Mouse (Mus musculus): ENCODE results near the gene Surf1. TPM values are rescaled to one million over a fixed set of nuclear protein-coding genes. Genes with fewer than 3 reads are reported as not detected.
"Not testable (repeated sequence)": the region's sequence is repeated elsewhere in the genome, so short reads cannot be mapped to it uniquely, and the experiment has no call there.

Gene Surf1
- polyA plus RNA-seq, 1 experiment from 2014 or later = 64.1 TPM

DNA sequence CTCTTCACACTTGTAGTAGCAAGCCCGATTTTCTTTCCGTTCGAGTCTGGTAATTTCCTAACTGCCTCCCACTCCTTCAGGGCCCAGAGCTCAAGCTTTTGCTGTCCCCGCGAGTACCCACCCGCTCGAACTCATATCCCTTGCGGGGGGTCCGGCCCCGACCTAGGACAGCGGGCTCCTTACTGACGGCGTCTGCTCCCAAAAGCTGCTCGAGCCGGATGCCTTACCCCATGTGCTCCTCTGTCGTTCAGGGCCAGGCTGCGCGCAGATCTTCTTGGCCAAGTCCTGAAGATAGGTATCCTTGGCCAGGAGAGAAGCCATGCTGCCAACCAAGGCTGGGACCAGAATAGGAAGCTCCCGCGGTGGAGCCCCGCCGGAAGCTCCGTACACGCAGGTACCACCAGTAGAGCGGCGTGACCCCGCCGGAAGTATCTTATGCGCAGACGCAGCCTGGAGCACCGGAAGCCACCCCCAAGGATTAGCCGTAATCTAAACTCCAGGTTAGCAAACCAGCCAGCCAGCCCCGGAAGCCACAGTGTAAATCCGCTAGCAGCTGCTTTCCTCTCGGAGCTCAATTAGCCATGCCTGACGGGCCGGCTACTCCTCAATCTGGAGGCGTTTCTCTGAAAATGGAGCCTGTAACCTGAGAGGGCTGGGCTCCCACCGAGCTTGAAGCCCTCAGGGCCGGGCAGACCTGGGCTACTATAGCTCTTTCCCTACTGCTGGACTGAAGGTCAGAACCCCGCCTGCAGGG is 13.7 kb downstream of the Surf1 start, which contains the start of gene Surf6:
Gene Surf6, minus strand, starts transcription at position 413 of the 754 bp plus-strand sequence.
- H3K4me3 ChIP-seq (replicated peaks; ENCODE audit: low read depth, low read length) = peak within 1 kb of the TSS; percentile 67
- H3K27me3 ChIP-seq (ENCODE audit: insufficient read depth, low read length) = no peaks in the 10 kb centered on the region
- H3K9ac ChIP-seq (ENCODE audit: low read depth, low read length) = peak within 1 kb of the TSS; percentile 71
- peak; percentile 99 for DNase-seq (ENCODE audit: low spot score)
- ATAC-seq (replicated peaks; ENCODE audit: low FRiP score, low read depth) = peak; percentile 94
- H3K36me3 ChIP-seq (ENCODE audit: insufficient read depth, low read length) = peaks cover 42% of the 10 kb centered on the region
- peak within 1 kb of the TSS; percentile 73 for H3K4me2 ChIP-seq (ENCODE audit: low read length)
- peaks cover 9% of the 10 kb centered on the region; the same call in 1 of the 2 replicates for H3K4me1 ChIP-seq (replicated peaks; ENCODE audit: insufficient read depth, low read length)
- H3K27ac ChIP-seq = peak within 1 kb of the TSS; percentile 84
- no peaks in the 10 kb centered on the region for H3K9me3 ChIP-seq (replicated peaks; ENCODE audit: low read length)
- WGBS = under 1% methylated on average over 41 of the region's 41 CpGs
- peak; percentile 30; the same call in 1 of the 2 replicates for TF ChIP-seq CTCF (IDR thresholded peaks at IDR 0.05; ENCODE audit: low read depth)

GRCm38 (mm10) chr2:26901834-26902400 is 14.4 kb downstream of the Surf1 start:
- Histone ChIP-seq H3K27ac (peak overlapping the region; percentile 84), H3K4me1 (replicated peaks; ENCODE audit: insufficient read depth, low read length) (peaks cover 9% of the 10 kb centered on the region; the same call in 1 of the 2 replicates), H3K27me3 (ENCODE audit: insufficient read depth, low read length) (no peaks in the 10 kb centered on the region), H3K36me3 (ENCODE audit: insufficient read depth, low read length) (peaks cover 43% of the 10 kb centered on the region), H3K4me3 (replicated peaks; ENCODE audit: low read depth, low read length) (peak overlapping the region; percentile 67), H3K4me2 (ENCODE audit: low read length) (peak overlapping the region; percentile 73), H3K9me3 (replicated peaks; ENCODE audit: low read length) (no peaks in the 10 kb centered on the region), H3K9ac (ENCODE audit: low read depth, low read length) (peak overlapping the region; percentile 71; the same call in 1 of the 2 replicates)
- WGBS = 2% methylated on average over 7 of the region's 7 CpGs
- ATAC-seq (replicated peaks; ENCODE audit: low FRiP score, low read depth) (no peak), DNase-seq (ENCODE audit: low spot score) (peak; percentile 37)
- no peak for TF ChIP-seq CTCF (IDR thresholded peaks at IDR 0.05; ENCODE audit: low read depth)

DNA sequence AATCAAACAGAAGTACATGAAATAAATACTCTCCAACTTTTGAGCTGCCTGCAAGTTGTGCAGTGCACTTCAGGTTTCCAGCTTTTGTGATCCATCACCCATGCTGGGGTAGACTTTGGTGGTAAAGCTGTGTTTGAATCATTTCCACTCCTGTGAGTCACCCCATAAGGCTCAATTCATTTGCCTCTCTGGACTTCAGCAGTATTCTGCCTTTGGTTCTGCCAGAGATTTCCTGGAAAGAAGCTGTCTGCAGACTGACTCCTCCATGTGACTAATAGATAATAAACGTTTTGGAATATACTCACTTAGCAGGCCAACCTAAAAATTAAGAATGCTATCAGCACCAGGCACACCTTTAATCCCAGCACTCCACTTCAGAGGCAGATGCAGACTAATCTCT is 15.6 kb downstream of the Surf1 start:
- Histone ChIP-seq H3K4me3 (replicated peaks; ENCODE audit: low read depth, low read length) (no peak overlapping the region), H3K4me2 (ENCODE audit: low read length) (no peak overlapping the region), H3K36me3 (ENCODE audit: insufficient read depth, low read length) (peaks cover 34% of the 10 kb centered on the region), H3K27me3 (ENCODE audit: insufficient read depth, low read length) (no peaks in the 10 kb centered on the region), H3K9me3 (replicated peaks; ENCODE audit: low read length) (no peaks in the 10 kb centered on the region), H3K27ac (no peak overlapping the region), H3K4me1 (replicated peaks; ENCODE audit: insufficient read depth, low read length) (peaks cover 9% of the 10 kb centered on the region; the same call in 1 of the 2 replicates), H3K9ac (ENCODE audit: low read depth, low read length) (no peak overlapping the region)
- no peak for ATAC-seq (replicated peaks; ENCODE audit: low FRiP score, low read depth)
- no peak for TF ChIP-seq CTCF (IDR thresholded peaks at IDR 0.05; ENCODE audit: low read depth)
- no peak for DNase-seq (ENCODE audit: low spot score)
- 65% methylated on average over 1 of the region's 1 CpGs for WGBS

DNA sequence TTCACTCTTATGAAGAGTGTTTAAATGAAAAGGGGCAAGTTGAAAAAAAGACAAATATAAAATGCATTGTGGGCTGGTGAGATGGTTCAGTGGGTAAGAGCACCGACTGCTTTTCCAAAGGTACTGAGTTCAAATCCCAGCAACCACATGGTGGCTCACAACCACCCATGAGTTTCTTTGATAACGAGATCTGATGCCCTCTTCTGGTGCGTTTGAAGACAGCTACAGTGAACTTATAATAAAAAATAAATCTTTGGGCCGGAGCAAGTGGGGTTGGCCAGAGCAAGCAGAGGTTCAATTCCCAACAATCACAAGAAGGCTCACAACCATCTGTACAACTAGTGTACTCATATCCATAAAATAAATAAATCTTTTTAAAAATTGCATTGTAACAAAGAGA is 20.4 kb downstream of the Surf1 start:
- ATAC-seq (replicated peaks; ENCODE audit: low FRiP score, low read depth) (no peak), DNase-seq (ENCODE audit: low spot score) (no peak)
- Histone ChIP-seq H3K9ac (ENCODE audit: low read depth, low read length) (no peak overlapping the region), H3K4me2 (ENCODE audit: low read length) (no peak overlapping the region), H3K4me3 (replicated peaks; ENCODE audit: low read depth, low read length) (no peak overlapping the region), H3K27me3 (ENCODE audit: insufficient read depth, low read length) (no peaks in the 10 kb centered on the region), H3K9me3 (replicated peaks; ENCODE audit: low read length) (no peaks in the 10 kb centered on the region), H3K4me1 (replicated peaks; ENCODE audit: insufficient read depth, low read length) (no peaks in the 10 kb centered on the region), H3K27ac (no peak overlapping the region), H3K36me3 (ENCODE audit: insufficient read depth, low read length) (peaks cover 66% of the 10 kb centered on the region)
- WGBS = 91% methylated on average over 4 of the region's 4 CpGs
- peak; percentile 31; the same call in 1 of the 2 replicates for TF ChIP-seq CTCF (IDR thresholded peaks at IDR 0.05; ENCODE audit: low read depth)

DNA sequence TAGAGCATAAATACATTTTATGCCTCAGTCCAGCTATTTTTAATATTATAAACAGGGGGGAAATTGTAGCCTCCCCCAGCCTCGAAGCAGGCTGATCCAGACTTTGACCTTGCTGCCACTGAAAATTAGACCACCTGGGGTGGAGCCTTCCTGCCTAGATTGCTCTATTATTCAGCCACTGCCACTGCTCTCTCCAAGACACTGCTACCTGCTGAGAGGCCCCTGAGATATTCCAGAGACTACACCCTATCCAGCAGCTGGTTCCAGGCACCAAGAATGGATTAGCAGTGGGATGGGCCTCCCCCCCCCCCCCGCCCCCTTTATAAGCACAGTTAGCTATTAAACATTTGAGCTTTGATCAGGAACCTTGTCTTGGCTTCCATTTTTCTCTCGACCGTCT is 30.2 kb downstream of the Surf1 start:
- not testable (repeated sequence) for ATAC-seq (replicated peaks; ENCODE audit: low FRiP score, low read depth); H3K27ac ChIP-seq; H3K4me2 ChIP-seq (ENCODE audit: low read length); H3K4me3 ChIP-seq (replicated peaks; ENCODE audit: low read depth, low read length); H3K9me3 ChIP-seq (replicated peaks; ENCODE audit: low read length); H3K27me3 ChIP-seq (ENCODE audit: insufficient read depth, low read length); H3K4me1 ChIP-seq (replicated peaks; ENCODE audit: insufficient read depth, low read length); DNase-seq (ENCODE audit: low spot score); H3K9ac ChIP-seq (ENCODE audit: low read depth, low read length)
- WGBS = 54% methylated on average over 4 of the region's 4 CpGs
- peaks cover 20% of the 10 kb centered on the region for H3K36me3 ChIP-seq (ENCODE audit: insufficient read depth, low read length)

- not testable (repeated sequence) for DNase-seq (ENCODE audit: low spot score); H3K4me2 ChIP-seq (ENCODE audit: low read length); H3K9me3 ChIP-seq (replicated peaks; ENCODE audit: low read length); ATAC-seq (replicated peaks; ENCODE audit: low FRiP score, low read depth); H3K4me3 ChIP-seq (replicated peaks; ENCODE audit: low read depth, low read length); H3K9ac ChIP-seq (ENCODE audit: low read depth, low read length); H3K4me1 ChIP-seq (replicated peaks; ENCODE audit: insufficient read depth, low read length); H3K27ac ChIP-seq; H3K27me3 ChIP-seq (ENCODE audit: insufficient read depth, low read length)
- WGBS = 92% methylated on average over 2 of the region's 2 CpGs
- peaks cover 15% of the 10 kb centered on the region; the same call in 1 of the 2 replicates for H3K36me3 ChIP-seq (ENCODE audit: insufficient read depth, low read length)
These were observed 30.8 kb downstream of the Surf1 start for GRCm38 (mm10) chr2:26885541-26885940.
